Mouse (Mus musculus): Measurements from ENCODE around the gene Egfem1.

DNA sequence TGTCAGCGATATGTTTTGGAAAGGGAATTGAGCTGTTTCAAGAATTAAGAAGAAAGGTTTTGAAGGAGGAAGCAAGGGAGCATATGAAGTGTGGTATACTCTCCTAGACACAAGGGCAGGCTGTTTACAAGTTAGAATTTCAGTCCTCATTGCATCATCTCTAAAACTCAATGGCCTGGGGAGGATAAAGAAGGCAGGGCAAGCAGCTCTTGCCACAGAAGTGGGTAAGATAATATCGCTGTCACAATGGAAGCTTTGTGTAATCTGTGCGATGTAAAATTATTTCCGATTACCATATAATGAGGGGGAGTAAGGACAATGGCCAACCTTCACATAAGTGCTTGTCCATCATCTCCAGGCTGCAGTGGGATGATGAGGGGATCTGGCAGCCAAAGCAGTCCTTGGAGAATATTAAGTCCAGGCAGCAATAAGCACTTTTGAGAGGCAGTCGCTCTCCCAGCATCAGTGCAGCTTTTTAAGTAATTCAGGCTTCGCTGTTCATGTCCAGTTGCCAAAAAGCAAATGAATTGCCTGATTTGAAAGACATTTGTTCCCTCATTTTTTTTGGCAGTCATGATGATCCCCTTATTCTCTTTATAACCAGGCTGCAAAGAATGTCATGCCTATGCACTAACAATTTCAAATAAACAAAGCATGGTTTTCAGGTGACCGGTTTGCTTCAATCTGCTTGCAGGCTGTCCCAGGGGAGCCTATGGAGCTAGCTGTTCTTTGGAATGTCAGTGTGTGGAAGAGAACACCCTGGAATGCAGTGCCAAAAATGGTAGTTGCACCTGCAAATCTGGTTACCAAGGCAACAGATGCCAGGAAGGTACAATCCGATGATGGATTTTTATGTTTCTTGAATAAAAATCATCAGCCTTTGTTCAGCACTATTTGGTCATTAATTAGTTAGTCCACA is 607.8 kb downstream of the Egfem1 start:
- TF ChIP-seq POLR2A (IDR thresholded peaks at IDR 0.05; ENCODE audit: low read depth, low read length) (no peak), CTCF (conservative IDR thresholded peaks at IDR 0.05 in 1 of 2, IDR thresholded peaks at IDR 0.05 in 1 of 2; ENCODE audit: low read depth in 2 of 2, low read length in 2 of 2) (no peak), PAX5 (IDR thresholded peaks at IDR 0.05; ENCODE audit: low read length) (no peak), MAX (IDR thresholded peaks at IDR 0.05; ENCODE audit: low read length) (no peak), NELFE (IDR thresholded peaks at IDR 0.05; ENCODE audit: low read depth, low read length) (no peak), USF2 (conservative IDR thresholded peaks at IDR 0.05; ENCODE audit: low read depth, low read length) (no peak), SMC3 (IDR thresholded peaks at IDR 0.05; ENCODE audit: low read depth, low read length) (no peak), JUN (IDR thresholded peaks at IDR 0.05; ENCODE audit: insufficient read depth, low read depth, low read length) (no peak), MEF2A (IDR thresholded peaks at IDR 0.05; ENCODE audit: borderline replicate concordance, low read depth, low read length) (no peak)
